Mouse (Mus musculus): Measurements from ENCODE around the gene Fgfr3. TPM values are rescaled to one million over a fixed set of nuclear protein-coding genes. Genes with fewer than 3 reads are reported as not detected.

The Fgfr3 gene
- polyA plus RNA-seq, 1 experiment from 2014 or later, result 9.8 TPM

GRCm38 (mm10) chr5:33696430-33696829 lies 25.0 kb upstream of the Fgfr3 start:
- Histone ChIP-seq H3K36me3 (ENCODE audit: control insufficient read depth, insufficient read depth, low read length) (no peaks in the 10 kb centered on the region), H3K4me2 (ENCODE audit: low read depth, low read length) (no peak overlapping the region), H3K4me1 (ENCODE audit: control insufficient read depth, insufficient read depth, low read length) (peaks cover 45% of the 10 kb centered on the region), H3K27ac (ENCODE audit: low read length) (peak overlapping the region; percentile 45), H3K9ac (ENCODE audit: low read depth, low read length) (no peak overlapping the region), H3K27me3 (replicated peaks; ENCODE audit: control insufficient read depth, insufficient read depth, low read length) (no peaks in the 10 kb centered on the region), H3K4me3 (ENCODE audit: low read length) (no peak overlapping the region), H3K9me3 (ENCODE audit: control insufficient read depth, low read length) (no peaks in the 10 kb centered on the region)
- ATAC-seq, result peak; percentile 4; the same call in 1 of the 2 replicates
- 57% methylated on average over 5 of the region's 5 CpGs for WGBS

- H3K4me1 ChIP-seq (ENCODE audit: control insufficient read depth, insufficient read depth, low read length), result peaks cover 37% of the 10 kb centered on the region
- H3K36me3 ChIP-seq (ENCODE audit: control insufficient read depth, insufficient read depth, low read length), result no peaks in the 10 kb centered on the region
- ATAC-seq, result no peak
- no peak overlapping the region for H3K9ac ChIP-seq (ENCODE audit: low read depth, low read length)
- no peak overlapping the region for H3K27ac ChIP-seq (ENCODE audit: low read length)
- H3K4me3 ChIP-seq (ENCODE audit: low read length), result no peak overlapping the region
- H3K27me3 ChIP-seq (replicated peaks; ENCODE audit: control insufficient read depth, insufficient read depth, low read length), result no peaks in the 10 kb centered on the region
- H3K9me3 ChIP-seq (ENCODE audit: control insufficient read depth, low read length), result no peaks in the 10 kb centered on the region
- H3K4me2 ChIP-seq (ENCODE audit: low read depth, low read length), result no peak overlapping the region
- WGBS, result 74% methylated on average over 1 of the region's 1 CpGs
These were observed 23.9 kb upstream of the Fgfr3 start for GRCm38 (mm10) chr5:33697534-33697933.

GRCm38 (mm10) chr5:33697947-33698512 lies 23.4 kb upstream of the Fgfr3 start:
- H3K9ac ChIP-seq (ENCODE audit: low read depth, low read length), result 0 out of 2 replicates have a peak overlapping the region, but pooled peaks have one; percentile 12
- no peaks in the 10 kb centered on the region for H3K9me3 ChIP-seq (ENCODE audit: control insufficient read depth, low read length)
- H3K4me2 ChIP-seq (ENCODE audit: low read depth, low read length), result no peak overlapping the region
- no peak overlapping the region for H3K4me3 ChIP-seq (ENCODE audit: low read length)
- WGBS, result 37% methylated on average over 13 of the region's 13 CpGs
- no peak for ATAC-seq
- H3K4me1 ChIP-seq (ENCODE audit: control insufficient read depth, insufficient read depth, low read length), result peaks cover 32% of the 10 kb centered on the region
- H3K36me3 ChIP-seq (ENCODE audit: control insufficient read depth, insufficient read depth, low read length), result no peaks in the 10 kb centered on the region
- H3K27ac ChIP-seq (ENCODE audit: low read length), result no peak overlapping the region
- H3K27me3 ChIP-seq (replicated peaks; ENCODE audit: control insufficient read depth, insufficient read depth, low read length), result no peaks in the 10 kb centered on the region

- Histone ChIP-seq H3K27me3 (replicated peaks; ENCODE audit: control insufficient read depth, insufficient read depth, low read length) (no peaks in the 10 kb centered on the region), H3K9me3 (ENCODE audit: control insufficient read depth, low read length) (no peaks in the 10 kb centered on the region), H3K27ac (ENCODE audit: low read length) (no peak overlapping the region), H3K4me3 (ENCODE audit: low read length) (no peak overlapping the region), H3K4me2 (ENCODE audit: low read depth, low read length) (no peak overlapping the region), H3K9ac (ENCODE audit: low read depth, low read length) (no peak overlapping the region), H3K36me3 (ENCODE audit: control insufficient read depth, insufficient read depth, low read length) (no peaks in the 10 kb centered on the region), H3K4me1 (ENCODE audit: control insufficient read depth, insufficient read depth, low read length) (peaks cover 29% of the 10 kb centered on the region)
- WGBS, result 87% methylated on average over 5 of the region's 5 CpGs
- no peak for ATAC-seq
These were observed 22.8 kb upstream of the Fgfr3 start for GRCm38 (mm10) chr5:33698669-33699068.

DNA sequence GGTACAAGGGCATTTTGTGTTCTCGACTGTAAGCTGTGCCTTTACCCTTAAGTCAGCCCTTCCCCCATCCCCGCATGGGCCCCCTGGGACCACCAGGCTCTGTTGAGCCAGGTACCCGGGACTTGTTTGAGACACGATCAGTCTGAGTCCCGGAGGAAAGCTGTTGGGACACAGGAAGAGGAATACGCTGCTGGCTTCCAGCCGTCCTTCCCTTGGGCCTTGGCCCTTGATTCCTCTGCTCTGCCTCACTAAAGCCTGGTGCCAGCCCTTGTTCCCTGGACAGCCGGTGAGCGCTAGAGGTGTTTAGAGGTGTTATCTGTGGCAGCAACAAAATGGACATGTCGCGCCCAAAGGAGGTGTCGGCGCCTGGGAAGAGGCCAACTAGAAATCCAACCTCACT lies 21.5 kb upstream of the Fgfr3 start:
- Histone ChIP-seq H3K4me2 (ENCODE audit: low read depth, low read length) (no peak overlapping the region), H3K4me3 (ENCODE audit: low read length) (no peak overlapping the region), H3K4me1 (ENCODE audit: control insufficient read depth, insufficient read depth, low read length) (peaks cover 24% of the 10 kb centered on the region), H3K9ac (ENCODE audit: low read depth, low read length) (no peak overlapping the region), H3K36me3 (ENCODE audit: control insufficient read depth, insufficient read depth, low read length) (no peaks in the 10 kb centered on the region), H3K9me3 (ENCODE audit: control insufficient read depth, low read length) (no peaks in the 10 kb centered on the region), H3K27ac (ENCODE audit: low read length) (no peak overlapping the region), H3K27me3 (replicated peaks; ENCODE audit: control insufficient read depth, insufficient read depth, low read length) (no peaks in the 10 kb centered on the region)
- WGBS, result 39% methylated on average over 13 of the region's 13 CpGs
- ATAC-seq, result no peak

- no peaks in the 10 kb centered on the region for H3K36me3 ChIP-seq (ENCODE audit: control insufficient read depth, insufficient read depth, low read length)
- no peaks in the 10 kb centered on the region for H3K27me3 ChIP-seq (replicated peaks; ENCODE audit: control insufficient read depth, insufficient read depth, low read length)
- H3K9me3 ChIP-seq (ENCODE audit: control insufficient read depth, low read length), result no peaks in the 10 kb centered on the region
- ATAC-seq, result no peak
- no peak overlapping the region for H3K4me3 ChIP-seq (ENCODE audit: low read length)
- peaks cover 26% of the 10 kb centered on the region for H3K4me1 ChIP-seq (ENCODE audit: control insufficient read depth, insufficient read depth, low read length)
- no peak overlapping the region for H3K9ac ChIP-seq (ENCODE audit: low read depth, low read length)
- H3K27ac ChIP-seq (ENCODE audit: low read length), result no peak overlapping the region
- H3K4me2 ChIP-seq (ENCODE audit: low read depth, low read length), result no peak overlapping the region
- WGBS, result 81% methylated on average over 11 of the region's 11 CpGs
These were observed 19.6 kb upstream of the Fgfr3 start for GRCm38 (mm10) chr5:33701832-33702231.

DNA sequence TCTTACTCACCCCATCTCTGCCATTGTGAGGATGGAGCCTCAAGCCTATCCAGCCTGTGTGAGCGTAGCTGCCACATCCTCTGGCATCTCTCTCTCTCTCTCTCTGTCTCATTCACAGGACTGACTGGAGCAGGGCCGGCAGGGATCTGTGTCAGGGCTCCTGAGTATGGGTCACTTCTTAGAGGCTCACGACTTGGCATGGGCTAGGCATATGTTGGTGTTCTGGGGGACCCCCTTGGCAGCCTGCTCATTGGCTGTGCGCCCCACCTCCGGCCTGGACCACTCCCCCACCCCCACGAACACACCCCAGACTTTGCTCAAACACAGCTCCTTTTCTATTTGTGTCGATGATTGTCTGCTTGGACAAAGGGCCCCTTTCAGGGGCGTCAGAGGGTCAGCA lies 17.5 kb upstream of the Fgfr3 start:
- Histone ChIP-seq H3K9ac (ENCODE audit: low read depth, low read length) (no peak overlapping the region), H3K4me1 (ENCODE audit: control insufficient read depth, insufficient read depth, low read length) (peaks cover 23% of the 10 kb centered on the region), H3K9me3 (ENCODE audit: control insufficient read depth, low read length) (no peaks in the 10 kb centered on the region), H3K27ac (ENCODE audit: low read length) (no peak overlapping the region), H3K4me2 (ENCODE audit: low read depth, low read length) (no peak overlapping the region), H3K27me3 (replicated peaks; ENCODE audit: control insufficient read depth, insufficient read depth, low read length) (no peaks in the 10 kb centered on the region), H3K4me3 (ENCODE audit: low read length) (no peak overlapping the region), H3K36me3 (ENCODE audit: control insufficient read depth, insufficient read depth, low read length) (no peaks in the 10 kb centered on the region)
- no peak for ATAC-seq
- 53% methylated on average over 8 of the region's 8 CpGs for WGBS

DNA sequence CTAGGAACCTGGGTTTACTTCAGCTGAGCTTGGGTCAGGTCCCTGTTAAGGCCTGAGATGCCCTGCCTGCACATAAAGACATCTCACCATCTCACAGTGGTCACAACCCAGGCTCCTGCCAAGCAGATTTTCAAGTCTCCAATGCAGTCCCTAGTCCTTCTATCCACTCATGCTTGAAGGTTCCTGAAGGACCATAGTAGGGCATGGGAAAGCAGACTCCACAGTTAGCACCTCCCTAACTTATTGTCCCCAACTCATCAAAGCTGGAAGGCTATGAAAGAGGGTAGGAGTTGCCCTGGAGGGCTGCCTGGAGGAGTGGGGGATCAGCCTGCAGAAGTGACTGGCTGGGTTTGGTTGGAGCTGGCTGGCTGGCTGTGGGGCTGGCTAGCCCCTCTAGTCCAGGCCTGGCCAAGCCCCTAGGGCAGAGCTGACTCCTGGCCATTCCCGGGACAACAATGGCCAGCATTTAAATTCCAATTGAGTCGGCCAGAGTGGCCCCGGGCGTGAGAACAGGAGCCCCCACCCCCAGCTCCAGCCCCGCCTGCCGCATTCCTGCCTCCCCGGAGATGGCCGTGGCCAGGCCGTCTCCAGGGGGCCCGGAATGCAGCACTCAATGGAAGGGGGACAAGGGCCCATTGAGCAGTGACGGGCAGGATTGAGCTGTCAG lies 16.4 kb upstream of the Fgfr3 start:
- 22% methylated on average over 11 of the region's 11 CpGs for WGBS
- H3K27me3 ChIP-seq (replicated peaks; ENCODE audit: control insufficient read depth, insufficient read depth, low read length), result no peaks in the 10 kb centered on the region
- H3K9me3 ChIP-seq (ENCODE audit: control insufficient read depth, low read length), result no peaks in the 10 kb centered on the region
- H3K4me3 ChIP-seq (ENCODE audit: low read length), result no peak overlapping the region
- H3K9ac ChIP-seq (ENCODE audit: low read depth, low read length), result peak overlapping the region; percentile 4; the same call in 1 of the 2 replicates
- H3K27ac ChIP-seq (ENCODE audit: low read length), result no peak overlapping the region
- peak; percentile 24; the same call in 1 of the 2 replicates for ATAC-seq
- H3K36me3 ChIP-seq (ENCODE audit: control insufficient read depth, insufficient read depth, low read length), result no peaks in the 10 kb centered on the region
- H3K4me2 ChIP-seq (ENCODE audit: low read depth, low read length), result no peak overlapping the region
- H3K4me1 ChIP-seq (ENCODE audit: control insufficient read depth, insufficient read depth, low read length), result peaks cover 23% of the 10 kb centered on the region

DNA sequence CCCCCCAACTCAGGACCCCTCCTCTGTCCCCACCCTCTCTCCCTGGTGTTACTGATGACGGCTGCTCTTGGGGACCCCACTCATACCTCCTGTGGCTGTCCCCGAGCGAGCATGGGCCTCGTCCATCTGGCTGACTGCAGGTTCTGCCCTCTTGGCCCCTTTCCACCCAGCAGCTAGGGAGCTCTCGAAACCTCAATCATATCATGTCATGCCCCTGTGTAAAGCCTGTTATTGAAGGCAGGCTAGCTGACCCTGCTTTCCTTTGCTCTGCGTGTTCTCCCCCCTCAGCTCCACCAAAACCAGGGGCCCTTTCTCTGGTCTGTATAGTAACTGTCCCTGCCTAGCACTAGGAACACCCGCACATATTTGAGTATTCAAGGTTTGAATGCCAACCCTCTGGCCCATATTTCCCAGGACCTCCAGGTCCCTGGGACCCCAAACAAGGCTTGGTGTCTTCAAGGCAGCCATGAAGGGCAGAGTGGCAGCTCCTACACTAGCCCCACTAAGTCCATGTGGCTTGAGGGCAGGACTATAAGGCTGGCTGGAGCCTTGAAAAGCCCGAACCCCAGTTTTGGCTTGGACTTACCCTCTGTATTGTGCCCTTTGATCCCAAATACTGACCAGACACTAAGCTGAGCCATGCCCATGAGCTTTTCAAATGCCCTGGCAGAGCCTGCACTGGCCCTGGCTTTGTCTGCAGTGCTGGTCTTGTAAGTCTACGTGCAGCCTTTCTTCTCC lies 15.7 kb upstream of the Fgfr3 start:
- no peak overlapping the region for H3K27ac ChIP-seq (ENCODE audit: low read length)
- 44% methylated on average over 9 of the region's 9 CpGs for WGBS
- no peaks in the 10 kb centered on the region for H3K9me3 ChIP-seq (ENCODE audit: control insufficient read depth, low read length)
- ATAC-seq, result peak; percentile 16; the same call in 1 of the 2 replicates
- H3K4me3 ChIP-seq (ENCODE audit: low read length), result no peak overlapping the region
- H3K4me2 ChIP-seq (ENCODE audit: low read depth, low read length), result no peak overlapping the region
- H3K36me3 ChIP-seq (ENCODE audit: control insufficient read depth, insufficient read depth, low read length), result no peaks in the 10 kb centered on the region
- H3K9ac ChIP-seq (ENCODE audit: low read depth, low read length), result peak overlapping the region; percentile 4; the same call in 1 of the 2 replicates
- H3K4me1 ChIP-seq (ENCODE audit: control insufficient read depth, insufficient read depth, low read length), result peaks cover 18% of the 10 kb centered on the region
- H3K27me3 ChIP-seq (replicated peaks; ENCODE audit: control insufficient read depth, insufficient read depth, low read length), result no peaks in the 10 kb centered on the region
